Mouse (Mus musculus) thymus, adult 2 months (tissue): ENCODE results near the gene Spem1. TPM values are rescaled to one million over a fixed set of nuclear protein-coding genes. Genes with fewer than 3 reads are reported as not detected.

ENCODE experiments used
- DNase-seq: peaks from one replicate; pipeline ENCODE4 v3.0.0; 2021
- H3K27ac ChIP-seq: fragments of 200-500 bp; 2 replicates; pipeline ENCODE4 v1.5.1; 2012; ENCODE audit warnings: low read length, control low read depth; ENCODE audit not compliant: control insufficient read depth, insufficient read depth
- H3K27me3 ChIP-seq: fragments of 200-500 bp; 2 replicates; pipeline ENCODE4 v1.6.1; 2012; ENCODE audit warnings: mild to moderate bottlenecking, low read length, moderate library complexity, mixed read lengths; ENCODE audit not compliant: control insufficient read depth, insufficient read depth
- H3K36me3 ChIP-seq: fragments of 200-500 bp; 2 replicates; pipeline ENCODE4 v1.6.1; 2012; ENCODE audit warnings: mild to moderate bottlenecking, low read length, moderate library complexity; ENCODE audit not compliant: control insufficient read depth, insufficient read depth
- H3K4me1 ChIP-seq: fragments of 200-500 bp; replicated peaks from 2 replicates; pipeline ENCODE4 v1.6.1; 2012; ENCODE audit warnings: low read length; ENCODE audit not compliant: control insufficient read depth, insufficient read depth
- H3K4me3 ChIP-seq: fragments of 200-500 bp; 2 replicates; pipeline ENCODE4 v1.5.1; 2012; ENCODE audit warnings: mild to moderate bottlenecking, low read length, control low read depth, moderate library complexity; ENCODE audit not compliant: control insufficient read depth, insufficient read depth
- CTCF ChIP-seq: fragments of 200-500 bp; IDR thresholded peaks from 2 replicates; pipeline ENCODE4 v1.5.1; 2012; ENCODE audit warnings: mild to moderate bottlenecking, control low read depth, low read length, moderate library complexity, borderline replicate concordance; ENCODE audit not compliant: control insufficient read depth, poor library complexity, insufficient read depth; ENCODE audit errors: extremely low read depth
- POLR2A ChIP-seq: fragments of 200-500 bp; IDR thresholded peaks from 2 replicates; pipeline ENCODE4 v1.6.1; 2012; ENCODE audit warnings: mild to moderate bottlenecking, low read length, control low read depth, moderate library complexity; ENCODE audit not compliant: control insufficient read depth, poor library complexity, insufficient read depth; ENCODE audit errors: extremely low read depth
- WGBS: fragments of 180-500 bp; shearing (Covaris S2); methylation state at CpG from one replicate; pipeline ENCODE4 v1.1.7; 2018; 5-methylcytosine and 5-hydroxymethylcytosine counted together
- polyA plus RNA-seq: library from polyadenylated mRNA; depleted of rRNA; stranded (reverse); fragments of >200 nt; gene quantifications from 2 replicates; pipeline ENCODE4 v1.2.3, GENCODE M21; 2012

Spem1 gene
- polyA plus RNA-seq, 1 experiment = 0.61 TPM

GRCm38 (mm10) chr11:69807641-69808040, 14.3 kb downstream of the Spem1 start:
- Histone ChIP-seq H3K4me3 (no peak overlapping the region), H3K27me3 (peaks cover 3% of the 10 kb centered on the region; the same call in 1 of the 2 replicates), H3K36me3 (no peaks in the 10 kb centered on the region), H3K27ac (no peak overlapping the region), H3K4me1 (peaks cover 14% of the 10 kb centered on the region)
- no peak for DNase-seq
- TF ChIP-seq POLR2A (no peak), CTCF (no peak)
- WGBS = 96% methylated on average over 2 of the region's 2 CpGs

GRCm38 (mm10) chr11:69806378-69806777, 15.6 kb downstream of the Spem1 start:
- Histone ChIP-seq H3K4me3 (no peak overlapping the region), H3K27ac (no peak overlapping the region), H3K4me1 (peaks cover 23% of the 10 kb centered on the region), H3K36me3 (no peaks in the 10 kb centered on the region), H3K27me3 (peaks cover 12% of the 10 kb centered on the region; the same call in 1 of the 2 replicates)
- no peak for TF ChIP-seq POLR2A
- TF ChIP-seq CTCF = no peak
- DNase-seq = no peak
- WGBS = 94% methylated on average over 4 of the region's 4 CpGs

GRCm38 (mm10) chr11:69804972-69805909, 16.7 kb downstream of the Spem1 start, which contains the start of gene Tmem102:
Tmem102 (minus strand) TSS chr11:69805624.
- TF ChIP-seq POLR2A = no peak
- TF ChIP-seq CTCF = no peak
- H3K27me3 ChIP-seq = peaks cover 20% of the 10 kb centered on the region; the same call in 1 of the 2 replicates
- H3K36me3 ChIP-seq = no peaks in the 10 kb centered on the region
- H3K4me1 ChIP-seq = peaks cover 34% of the 10 kb centered on the region
- H3K27ac ChIP-seq = no peak within 1 kb of the TSS
- DNase-seq = no peak
- H3K4me3 ChIP-seq = no peak within 1 kb of the TSS
- 67% methylated on average over 29 of the region's 29 CpGs for WGBS

GRCm38 (mm10) chr11:69804652-69804940, 17.4 kb downstream of the Spem1 start:
- H3K27me3 ChIP-seq = peaks cover 20% of the 10 kb centered on the region; the same call in 1 of the 2 replicates
- 59% methylated on average over 12 of the region's 12 CpGs for WGBS
- H3K27ac ChIP-seq = no peak overlapping the region
- H3K4me1 ChIP-seq = peaks cover 36% of the 10 kb centered on the region
- H3K36me3 ChIP-seq = no peaks in the 10 kb centered on the region
- TF ChIP-seq CTCF (no peak), POLR2A (no peak)
- no peak overlapping the region for H3K4me3 ChIP-seq
- DNase-seq = no peak

GRCm38 (mm10) chr11:69803786-69804651, 18.0 kb downstream of the Spem1 start:
- Histone ChIP-seq H3K27me3 (peaks cover 20% of the 10 kb centered on the region; the same call in 1 of the 2 replicates), H3K4me1 (peaks cover 36% of the 10 kb centered on the region), H3K36me3 (no peaks in the 10 kb centered on the region), H3K27ac (no peak overlapping the region), H3K4me3 (peak overlapping the region; percentile 33)
- peak; percentile 78 for DNase-seq
- TF ChIP-seq CTCF (peak; percentile 94), POLR2A (no peak)
- WGBS = 6% methylated on average over 60 of the region's 60 CpGs

GRCm38 (mm10) chr11:69803328-69803727, 18.7 kb downstream of the Spem1 start:
- WGBS = 8% methylated on average over 12 of the region's 12 CpGs
- Histone ChIP-seq H3K27ac (no peak overlapping the region), H3K27me3 (peaks cover 20% of the 10 kb centered on the region; the same call in 1 of the 2 replicates), H3K4me3 (peak overlapping the region; percentile 33), H3K36me3 (no peaks in the 10 kb centered on the region), H3K4me1 (peaks cover 36% of the 10 kb centered on the region)
- TF ChIP-seq CTCF (no peak), POLR2A (no peak)
- DNase-seq = no peak
